Mouse (Mus musculus): ENCODE data around the gene Aox1. TPM values are rescaled to one million over a fixed set of nuclear protein-coding genes. Genes with fewer than 3 reads are reported as not detected.

Aox1 gene
- polyA plus RNA-seq, 1 experiment from 2014 or later = 0.10 TPM

DNA sequence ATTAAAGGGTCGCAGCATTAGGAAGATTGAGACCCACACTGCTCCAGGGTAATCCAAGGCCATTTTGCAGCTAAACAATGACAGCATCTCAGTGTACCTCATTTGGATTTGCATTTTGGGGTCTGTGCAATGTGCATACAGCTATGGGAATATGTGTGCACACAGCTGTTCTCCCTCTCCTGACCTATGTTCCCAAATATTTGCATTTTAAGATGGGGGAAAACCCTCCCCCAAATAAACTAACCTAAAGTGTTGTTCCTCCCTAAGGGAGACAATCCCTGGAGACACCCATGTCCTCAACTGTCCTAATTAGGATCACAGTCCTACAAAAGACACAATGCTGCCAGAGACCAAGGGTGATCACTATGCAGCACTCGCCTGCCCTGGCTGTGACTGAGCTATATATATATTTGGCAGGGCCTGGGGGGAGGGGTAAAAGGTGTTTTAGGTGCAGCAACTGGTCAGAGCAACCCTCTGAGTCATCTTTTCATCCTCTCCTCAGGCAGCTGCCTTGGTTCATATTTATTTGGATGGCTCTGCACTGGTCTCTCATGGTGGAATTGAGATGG is 62.3 kb downstream of the Aox1 start:
- no peaks in the 10 kb centered on the region for H3K27me3 ChIP-seq
- H3K4me1 ChIP-seq = no peaks in the 10 kb centered on the region
- H3K4me2 ChIP-seq = no peak overlapping the region
- WGBS = 82% methylated on average over 2 of the region's 2 CpGs
- H3K36me3 ChIP-seq (replicated peaks) = no peaks in the 10 kb centered on the region
- no peak overlapping the region for H3K27ac ChIP-seq
- no peak overlapping the region for H3K9ac ChIP-seq
- H3K9me3 ChIP-seq = no peaks in the 10 kb centered on the region
- no peak overlapping the region for H3K4me3 ChIP-seq (replicated peaks)
- no peak for ATAC-seq (ENCODE audit: low FRiP score)

DNA sequence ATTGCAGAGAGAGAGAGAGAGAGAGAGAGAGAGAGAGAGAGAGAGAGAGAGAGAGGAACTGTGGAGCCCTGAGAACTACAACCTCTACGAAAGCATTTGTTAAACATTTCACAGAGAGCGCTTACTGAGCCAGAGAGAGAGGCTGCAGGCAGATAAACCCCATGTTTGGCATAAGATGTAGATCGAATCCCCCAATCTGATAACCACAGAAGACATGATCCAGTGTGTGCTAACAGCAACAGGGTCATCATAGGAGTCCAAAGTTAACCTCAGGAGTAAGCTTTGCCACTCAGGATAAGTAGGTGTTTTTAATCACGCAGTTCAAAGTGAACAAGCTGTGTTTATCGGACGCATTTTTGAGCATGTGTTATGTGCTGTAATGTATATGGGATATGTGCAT is 67.6 kb downstream of the Aox1 start:
- WGBS = 87% methylated on average over 6 of the region's 6 CpGs
- Histone ChIP-seq H3K27me3 (no peaks in the 10 kb centered on the region), H3K4me3 (replicated peaks) (no peak overlapping the region), H3K9me3 (no peaks in the 10 kb centered on the region), H3K4me1 (no peaks in the 10 kb centered on the region), H3K36me3 (replicated peaks) (no peaks in the 10 kb centered on the region), H3K9ac (no peak overlapping the region), H3K27ac (no peak overlapping the region), H3K4me2 (no peak overlapping the region)
- ATAC-seq (ENCODE audit: low FRiP score) = no peak

DNA sequence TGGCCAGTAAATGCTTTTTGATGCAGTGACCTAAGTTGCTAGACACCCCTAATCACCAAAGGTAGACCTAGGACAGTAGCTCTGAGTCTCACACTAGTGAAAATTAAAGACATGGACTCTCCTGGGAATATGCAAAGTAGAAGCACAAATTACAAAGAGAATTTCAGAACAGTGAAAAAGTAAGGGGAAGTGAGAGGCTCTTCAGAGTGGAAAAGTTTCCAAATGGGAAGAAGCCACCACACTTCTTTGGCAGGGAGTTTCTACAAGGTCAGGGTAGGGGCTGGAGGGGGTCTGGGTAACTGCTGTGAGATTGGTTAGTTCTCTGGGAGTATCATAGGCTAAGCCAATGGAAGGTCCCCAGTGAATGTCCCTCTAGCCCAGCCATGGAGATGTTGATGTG is 69.4 kb downstream of the Aox1 start:
- no peaks in the 10 kb centered on the region for H3K36me3 ChIP-seq (replicated peaks)
- H3K27me3 ChIP-seq = no peaks in the 10 kb centered on the region
- H3K4me2 ChIP-seq = no peak overlapping the region
- H3K4me1 ChIP-seq = no peaks in the 10 kb centered on the region
- H3K9me3 ChIP-seq = no peaks in the 10 kb centered on the region
- H3K9ac ChIP-seq = no peak overlapping the region
- H3K27ac ChIP-seq = no peak overlapping the region
- ATAC-seq (ENCODE audit: low FRiP score) = no peak
- no peak overlapping the region for H3K4me3 ChIP-seq (replicated peaks)

DNA sequence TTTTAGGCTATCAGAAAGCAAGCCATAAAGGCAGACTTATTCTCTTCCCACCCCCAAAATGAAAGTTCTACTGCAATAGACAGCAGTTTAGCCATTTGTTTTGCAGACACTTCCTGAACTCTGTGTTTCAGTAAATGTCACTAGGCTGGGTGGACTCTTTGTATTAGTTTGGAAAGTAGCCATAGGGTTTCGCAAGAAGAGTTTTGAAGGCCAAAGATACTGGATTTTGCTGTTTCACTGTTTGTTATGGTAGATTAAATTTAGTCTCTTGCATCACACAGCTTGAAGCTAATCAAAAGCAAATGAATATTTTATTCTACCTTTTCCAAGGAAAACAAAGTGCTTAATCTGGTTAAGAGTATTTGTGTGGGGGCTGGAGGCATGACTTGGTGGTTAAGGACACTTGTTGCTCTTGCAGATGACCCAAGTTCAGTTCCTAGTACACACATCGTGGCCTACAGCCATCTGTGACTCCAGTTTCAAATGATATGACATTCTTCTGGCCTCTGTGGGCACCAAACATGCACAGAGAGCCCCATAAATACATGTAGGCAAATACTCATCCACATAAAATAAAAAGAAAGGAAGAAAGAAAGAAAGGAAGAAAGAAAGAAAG is 71.9 kb downstream of the Aox1 start:
- no peaks in the 10 kb centered on the region for H3K9me3 ChIP-seq
- no peaks in the 10 kb centered on the region for H3K36me3 ChIP-seq (replicated peaks)
- H3K27me3 ChIP-seq = no peaks in the 10 kb centered on the region
- H3K9ac ChIP-seq = no peak overlapping the region
- H3K27ac ChIP-seq = no peak overlapping the region
- 72% methylated on average over 2 of the region's 2 CpGs for WGBS
- H3K4me3 ChIP-seq (replicated peaks) = no peak overlapping the region
- no peak for ATAC-seq (ENCODE audit: low FRiP score)
- no peaks in the 10 kb centered on the region for H3K4me1 ChIP-seq
- no peak overlapping the region for H3K4me2 ChIP-seq

DNA sequence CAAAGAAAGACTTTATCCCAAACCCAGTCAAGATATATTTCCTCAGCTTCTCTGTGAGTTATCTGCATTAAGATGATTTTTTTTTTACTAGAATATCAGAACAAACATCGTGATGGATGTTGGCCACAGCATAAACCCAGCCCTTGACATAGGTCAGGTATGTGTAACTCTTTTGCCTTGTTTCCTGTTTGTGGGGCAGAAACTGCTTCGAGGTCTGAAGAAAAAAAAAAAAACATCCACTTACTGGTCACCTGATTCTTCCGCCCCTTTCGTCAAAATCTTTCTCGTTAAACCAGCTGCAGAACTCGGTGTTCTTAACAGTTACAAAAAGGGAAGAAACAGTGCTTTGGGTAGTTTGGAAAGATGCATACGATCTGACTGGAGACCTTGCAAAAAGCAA is 72.8 kb downstream of the Aox1 start:
- 82% methylated on average over 7 of the region's 7 CpGs for WGBS
- Histone ChIP-seq H3K9ac (no peak overlapping the region), H3K9me3 (no peaks in the 10 kb centered on the region), H3K4me2 (no peak overlapping the region), H3K4me3 (replicated peaks) (no peak overlapping the region), H3K27ac (no peak overlapping the region), H3K27me3 (no peaks in the 10 kb centered on the region), H3K36me3 (replicated peaks) (no peaks in the 10 kb centered on the region), H3K4me1 (no peaks in the 10 kb centered on the region)
- no peak for ATAC-seq (ENCODE audit: low FRiP score)

DNA sequence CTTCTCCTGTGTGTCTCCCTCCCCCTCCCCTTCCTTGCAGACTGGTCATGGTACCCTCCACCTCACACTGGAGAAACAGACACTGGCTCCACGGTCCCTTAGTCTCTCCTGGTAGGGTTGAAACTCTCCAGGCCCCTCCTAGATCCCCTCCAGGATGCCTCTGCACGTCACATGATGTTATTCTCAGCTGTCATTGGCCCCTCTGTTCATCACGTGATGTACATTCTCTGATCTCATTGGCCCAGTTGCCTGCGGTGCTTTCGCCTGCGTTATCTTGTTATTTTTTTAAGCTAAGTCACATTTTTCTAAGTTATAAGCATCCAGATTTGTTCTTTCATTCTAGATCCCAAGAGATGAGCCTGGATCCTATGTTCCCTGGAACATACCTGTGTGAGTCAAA is 76.0 kb downstream of the Aox1 start:
- WGBS = 87% methylated on average over 6 of the region's 6 CpGs
- no peaks in the 10 kb centered on the region for H3K27me3 ChIP-seq

DNA sequence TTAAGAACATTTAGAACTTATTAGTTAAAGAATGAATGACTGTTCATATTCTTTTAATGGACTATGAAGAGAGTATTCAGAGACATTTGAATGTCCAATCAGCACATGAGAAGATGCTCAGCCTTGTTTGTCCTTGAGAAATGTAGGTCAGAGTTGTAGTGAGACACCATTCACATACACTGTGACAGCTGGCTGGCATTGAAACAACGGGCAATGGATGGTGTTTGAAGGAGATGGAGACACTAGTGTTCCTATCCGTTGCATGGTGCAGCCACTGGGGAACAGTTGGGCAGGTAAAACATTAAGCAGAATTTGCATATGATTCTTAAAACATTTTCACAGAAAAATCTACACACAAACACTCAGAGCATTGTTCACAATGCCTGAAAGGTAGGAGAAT is 77.3 kb downstream of the Aox1 start:
- H3K27ac ChIP-seq = no peak overlapping the region
- H3K9me3 ChIP-seq = no peaks in the 10 kb centered on the region
- no peaks in the 10 kb centered on the region for H3K36me3 ChIP-seq (replicated peaks)
- no peaks in the 10 kb centered on the region for H3K4me1 ChIP-seq
- 81% methylated on average over 2 of the region's 2 CpGs for WGBS
- H3K4me2 ChIP-seq = no peak overlapping the region
- no peak overlapping the region for H3K9ac ChIP-seq
- ATAC-seq (ENCODE audit: low FRiP score) = no peak
- H3K4me3 ChIP-seq (replicated peaks) = no peak overlapping the region
- H3K27me3 ChIP-seq = no peaks in the 10 kb centered on the region

More for the DNA sequence above, 76.0 kb downstream of the Aox1 start:
- Histone ChIP-seq H3K27ac (no peak overlapping the region), H3K36me3 (replicated peaks) (no peaks in the 10 kb centered on the region), H3K4me3 (replicated peaks) (no peak overlapping the region), H3K9ac (no peak overlapping the region), H3K4me1 (no peaks in the 10 kb centered on the region), H3K4me2 (no peak overlapping the region), H3K9me3 (no peaks in the 10 kb centered on the region)
- no peak for ATAC-seq (ENCODE audit: low FRiP score)

DNA sequence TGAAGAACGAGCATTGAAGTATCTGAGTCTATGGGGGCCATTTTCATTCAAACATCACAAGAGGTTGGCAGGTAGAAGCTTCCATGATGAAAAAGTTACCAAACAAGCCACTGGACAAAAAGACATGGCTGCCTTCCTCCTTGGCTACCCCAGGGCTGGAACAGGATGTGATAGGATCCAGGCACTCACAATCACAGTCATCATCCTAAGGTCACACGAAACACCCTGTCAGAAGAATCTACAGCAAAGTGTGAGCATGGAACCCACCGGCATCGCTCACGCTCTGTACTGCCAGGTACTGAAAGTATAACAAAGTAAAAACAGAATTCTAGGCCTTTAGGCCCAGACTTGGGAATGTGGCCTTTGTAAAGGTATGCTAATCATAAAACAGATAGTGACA is 80.5 kb downstream of the Aox1 start:
- no peak overlapping the region for H3K9ac ChIP-seq
- H3K4me3 ChIP-seq (replicated peaks) = no peak overlapping the region
- no peak overlapping the region for H3K27ac ChIP-seq
- H3K4me1 ChIP-seq = no peaks in the 10 kb centered on the region
- H3K27me3 ChIP-seq = no peaks in the 10 kb centered on the region
- H3K4me2 ChIP-seq = no peak overlapping the region
- 94% methylated on average over 5 of the region's 5 CpGs for WGBS
- ATAC-seq (ENCODE audit: low FRiP score) = no peak
- no peaks in the 10 kb centered on the region for H3K9me3 ChIP-seq
- no peaks in the 10 kb centered on the region for H3K36me3 ChIP-seq (replicated peaks)

DNA sequence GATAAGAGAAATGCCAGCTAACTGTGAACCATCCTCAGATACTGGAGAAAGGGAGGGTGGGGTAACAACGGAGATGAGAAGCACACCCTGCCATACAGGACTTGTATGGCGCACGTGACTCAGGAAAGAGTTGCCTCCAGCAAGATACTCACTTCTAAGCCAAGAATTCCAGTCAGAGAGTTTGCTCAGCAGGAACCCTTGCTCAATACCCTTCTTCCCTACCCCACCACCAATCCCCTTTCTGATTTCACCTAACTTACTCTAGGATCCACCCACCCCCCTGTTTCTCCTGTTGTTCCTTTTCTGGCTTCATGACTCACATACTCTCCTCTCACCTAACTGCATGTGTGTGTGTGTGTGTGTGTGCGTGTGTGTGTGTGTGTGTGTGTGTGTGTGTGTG is 81.6 kb downstream of the Aox1 start:
- H3K4me1 ChIP-seq = no peaks in the 10 kb centered on the region
- 82% methylated on average over 4 of the region's 4 CpGs for WGBS
- no peak overlapping the region for H3K27ac ChIP-seq
- H3K9me3 ChIP-seq = no peaks in the 10 kb centered on the region
- H3K9ac ChIP-seq = no peak overlapping the region
- no peak overlapping the region for H3K4me2 ChIP-seq
- no peaks in the 10 kb centered on the region for H3K36me3 ChIP-seq (replicated peaks)
- H3K4me3 ChIP-seq (replicated peaks) = no peak overlapping the region
- ATAC-seq (ENCODE audit: low FRiP score) = no peak
- no peaks in the 10 kb centered on the region for H3K27me3 ChIP-seq

DNA sequence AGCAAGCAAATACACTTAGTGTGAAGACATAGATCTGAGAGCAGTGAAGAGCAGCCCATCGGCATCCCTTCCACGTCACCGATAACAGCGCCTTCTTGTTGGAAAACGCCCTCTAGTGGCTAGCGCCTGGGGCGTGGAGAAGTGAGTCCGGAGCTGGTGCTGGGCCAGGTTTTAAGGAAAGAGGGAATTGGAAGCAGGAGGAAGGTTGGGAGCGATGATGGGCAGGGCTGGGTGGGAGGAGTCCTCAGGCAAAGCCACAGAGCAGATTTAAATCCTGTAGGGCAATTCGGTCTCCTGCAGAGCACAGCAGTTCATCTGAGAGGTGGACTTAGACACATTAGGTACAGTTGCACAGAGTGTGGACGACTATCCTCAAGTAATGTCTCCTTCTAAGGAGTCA is 83.1 kb downstream of the Aox1 start, which contains the start of gene Aox3:
TSS of gene Aox3 (plus strand) at position 251 of the 400 bp plus-strand sequence.
- Histone ChIP-seq H3K4me1 (no peaks in the 10 kb centered on the region; the same call in 1 of the 2 replicates), H3K4me3 (replicated peaks) (no peak within 1 kb of the TSS), H3K9ac (no peak within 1 kb of the TSS), H3K27me3 (no peaks in the 10 kb centered on the region), H3K27ac (no peak within 1 kb of the TSS), H3K4me2 (peak within 1 kb of the TSS; percentile 33), H3K9me3 (no peaks in the 10 kb centered on the region), H3K36me3 (replicated peaks) (no peaks in the 10 kb centered on the region)
- 10% methylated on average over 11 of the region's 11 CpGs for whole genome bisulfite sequencing
- peak; percentile 69; the same call in 1 of the 2 replicates for ATAC-seq (ENCODE audit: low FRiP score)

DNA sequence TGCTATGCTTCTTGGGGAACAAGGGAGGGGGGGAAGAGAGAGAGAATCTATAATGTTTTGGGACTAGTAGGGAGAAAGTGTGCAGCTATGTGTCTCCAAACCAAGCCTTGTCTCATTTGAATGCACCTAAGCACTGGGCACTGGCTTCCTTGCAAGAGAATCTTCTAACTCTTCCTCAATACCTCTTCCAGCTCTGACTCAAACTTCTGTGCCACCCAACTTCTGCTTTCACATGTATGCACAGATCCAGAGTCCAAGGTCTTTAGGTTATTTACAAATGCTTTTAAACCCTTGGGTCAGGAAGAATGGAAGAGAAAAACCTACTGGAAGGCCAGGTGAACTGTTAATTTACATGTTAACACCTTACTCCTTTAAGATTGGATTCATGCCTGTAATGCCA is 83.7 kb downstream of the Aox1 start:
- Histone ChIP-seq H3K9ac (no peak overlapping the region), H3K4me1 (no peaks in the 10 kb centered on the region; the same call in 1 of the 2 replicates), H3K36me3 (replicated peaks) (no peaks in the 10 kb centered on the region), H3K4me3 (replicated peaks) (no peak overlapping the region), H3K27ac (no peak overlapping the region), H3K27me3 (no peaks in the 10 kb centered on the region), H3K4me2 (no peak overlapping the region), H3K9me3 (no peaks in the 10 kb centered on the region)
- no peak for ATAC-seq (ENCODE audit: low FRiP score)

DNA sequence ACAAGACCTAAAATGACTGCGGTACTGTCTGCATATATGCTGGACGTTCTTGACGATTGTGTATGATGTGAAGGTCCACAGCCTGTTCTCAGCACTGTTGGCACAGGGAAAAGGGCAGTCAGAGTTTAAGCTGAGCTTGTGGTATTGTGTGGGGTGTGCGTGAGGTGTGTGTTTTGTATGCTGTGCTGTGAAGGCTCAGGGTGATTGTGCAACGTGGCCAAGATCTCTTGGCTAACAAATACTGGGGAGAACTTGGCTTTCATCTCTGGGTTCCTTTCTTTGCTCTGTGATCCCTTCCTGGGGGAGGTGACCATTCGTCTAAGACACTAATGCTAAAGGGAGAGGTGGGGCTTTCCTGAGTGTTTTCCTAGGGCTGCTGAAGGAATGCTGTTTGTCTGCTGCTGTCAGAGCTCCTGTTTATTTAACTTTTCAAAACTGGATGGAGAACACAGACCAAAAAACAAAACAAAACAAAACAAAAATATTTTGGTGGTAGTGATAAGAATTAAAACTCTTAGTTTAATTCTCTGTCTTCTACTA is 84.4 kb downstream of the Aox1 start:
- Histone ChIP-seq H3K4me2 (no peak overlapping the region), H3K4me1 (no peaks in the 10 kb centered on the region; the same call in 1 of the 2 replicates), H3K9me3 (no peaks in the 10 kb centered on the region), H3K4me3 (replicated peaks) (no peak overlapping the region), H3K36me3 (replicated peaks) (no peaks in the 10 kb centered on the region), H3K9ac (no peak overlapping the region), H3K27ac (no peak overlapping the region), H3K27me3 (no peaks in the 10 kb centered on the region)
- no peak for ATAC-seq (ENCODE audit: low FRiP score)
- 75% methylated on average over 6 of the region's 6 CpGs for WGBS

Data from forebrain, embryonic 12.5 days (tissue).